Mouse (Mus musculus) lung, postnatal 14 days (tissue): ENCODE data around the gene Bmp10.
"Not testable (repeated sequence)": the region's sequence is repeated elsewhere in the genome, so short reads cannot be mapped to it uniquely, and the experiment has no call there.

Source experiments
- DNase-seq: peaks from one replicate; pipeline ENCODE4 v3.0.0; 2021

Bmp10 gene

DNA sequence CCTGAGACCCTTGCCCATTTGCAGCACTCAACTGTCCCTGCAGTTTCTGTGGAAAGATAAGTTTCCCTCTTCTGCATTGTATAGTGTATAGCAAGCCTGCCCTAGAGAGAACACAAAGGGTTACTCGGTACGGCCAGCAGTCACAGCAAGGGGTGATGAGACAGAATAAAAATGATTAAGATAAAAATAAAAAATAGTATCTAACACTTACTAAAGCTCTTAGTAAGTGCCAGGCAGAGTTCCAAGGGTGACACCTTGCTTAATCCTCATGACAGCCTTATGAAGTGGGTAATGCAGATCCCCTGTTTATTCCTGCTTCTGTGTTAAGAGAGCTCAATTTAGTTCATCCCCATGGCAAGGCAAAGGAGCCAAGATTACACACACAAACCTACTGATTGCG lies 20.7 kb downstream of the Bmp10 start:
- no peak for DNase-seq

- peak; percentile 72 for DNase-seq
These were observed 22.2 kb downstream of the Bmp10 start for GRCm38 (mm10) chr6:87451016-87451415.

DNA sequence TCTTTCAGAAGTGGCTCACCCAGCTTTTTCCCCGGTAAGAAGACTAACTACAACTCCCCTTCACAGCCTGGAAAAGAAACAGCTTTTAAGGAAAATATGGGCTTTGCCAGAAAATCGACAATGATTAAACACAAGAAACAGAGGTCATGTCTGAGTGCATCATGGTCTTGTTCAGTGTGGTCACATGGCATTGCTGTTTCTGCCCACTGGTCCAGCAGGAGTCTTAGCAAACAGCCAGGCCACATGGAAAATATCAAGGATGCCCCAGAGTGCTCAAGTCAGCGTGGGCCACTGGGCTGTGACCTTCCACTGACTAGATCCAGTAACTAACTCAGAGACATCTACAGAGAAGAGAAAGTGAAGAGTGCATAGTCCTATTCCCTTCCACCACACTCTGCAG lies 23.0 kb downstream of the Bmp10 start:
- DNase-seq, result no peak

GRCm38 (mm10) chr6:87455507-87455906 lies 26.7 kb downstream of the Bmp10 start:
- peak; percentile 22 for DNase-seq

DNA sequence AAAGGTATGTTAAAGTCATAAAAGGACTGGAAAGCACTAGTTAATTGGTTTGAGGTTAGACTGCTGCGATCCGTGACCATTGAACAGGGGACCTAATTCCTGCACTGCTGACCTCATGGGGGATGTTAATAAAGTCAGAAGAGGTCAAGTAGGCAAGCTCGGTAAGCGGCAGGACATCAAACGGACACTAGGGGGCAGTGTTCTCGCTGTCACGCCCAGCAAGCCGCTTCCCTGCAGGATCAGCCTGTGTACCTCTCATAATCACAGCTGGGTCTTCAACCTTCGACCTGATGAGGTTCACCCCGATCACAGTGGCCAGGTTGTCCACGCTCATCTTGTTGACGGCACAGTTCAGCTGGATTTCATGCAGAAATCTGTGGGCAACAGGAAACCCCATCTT lies 37.4 kb downstream of the Bmp10 start:
- DNase-seq, result peak; percentile 81

DNA sequence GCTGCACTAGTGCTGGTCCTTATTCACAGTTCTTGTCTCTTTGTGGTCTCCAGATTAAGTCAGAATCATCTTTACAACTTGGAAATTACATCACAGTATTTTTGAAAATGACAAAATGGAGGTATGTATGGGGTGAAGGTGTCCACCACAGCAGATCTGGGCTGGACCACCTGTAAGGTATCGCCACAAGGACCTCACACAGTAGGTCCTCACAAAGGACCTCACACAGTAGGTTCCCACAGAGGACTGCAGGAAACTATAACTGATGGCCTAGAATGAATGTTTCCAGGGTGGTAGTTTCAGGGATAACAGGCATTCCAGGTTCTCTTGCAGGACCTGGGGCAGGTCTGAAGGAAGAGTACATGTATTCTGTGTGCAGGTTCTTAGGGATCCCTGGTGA lies 38.6 kb downstream of the Bmp10 start:
- DNase-seq, result no peak

DNA sequence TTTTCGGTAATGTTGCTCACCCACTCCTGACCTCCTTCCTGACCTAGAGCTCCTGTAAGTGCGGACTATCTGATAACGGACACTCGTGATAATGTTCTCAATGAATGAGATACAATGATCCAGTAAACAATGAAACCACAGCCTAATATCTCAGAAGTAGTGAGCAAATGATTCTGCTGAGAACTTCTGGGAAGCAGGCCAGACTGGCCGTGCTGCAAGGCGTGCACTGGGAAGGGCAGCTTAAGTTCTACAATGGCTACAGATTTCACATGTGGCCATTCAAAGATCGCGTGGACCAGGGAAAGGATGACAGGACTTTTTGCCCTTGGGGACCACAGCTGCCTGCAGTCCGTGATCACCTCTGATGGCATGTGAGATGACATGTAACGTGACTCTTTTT lies 39.6 kb downstream of the Bmp10 start:
- peak; percentile 47 for DNase-seq

DNA sequence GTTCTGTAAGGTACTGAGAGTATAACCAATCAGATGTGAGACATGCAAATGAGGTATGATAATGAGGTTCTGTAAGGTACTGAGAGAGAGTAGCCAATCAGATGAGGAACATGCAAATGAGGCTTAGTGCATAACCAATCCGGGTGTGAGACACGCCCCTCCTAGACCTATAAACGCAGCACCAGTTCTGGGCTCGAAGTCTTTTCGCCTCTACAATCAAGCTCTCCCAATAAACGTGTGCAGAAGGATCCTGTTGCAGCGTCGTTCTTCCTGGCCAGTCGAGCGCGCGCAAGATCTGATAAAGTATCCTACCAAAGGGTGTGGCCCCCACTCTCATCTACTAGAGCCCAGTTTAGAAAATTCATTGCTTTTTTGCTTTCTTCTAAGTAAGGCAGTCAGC lies 41.3 kb downstream of the Bmp10 start:
- DNase-seq, result not testable (repeated sequence)

DNA sequence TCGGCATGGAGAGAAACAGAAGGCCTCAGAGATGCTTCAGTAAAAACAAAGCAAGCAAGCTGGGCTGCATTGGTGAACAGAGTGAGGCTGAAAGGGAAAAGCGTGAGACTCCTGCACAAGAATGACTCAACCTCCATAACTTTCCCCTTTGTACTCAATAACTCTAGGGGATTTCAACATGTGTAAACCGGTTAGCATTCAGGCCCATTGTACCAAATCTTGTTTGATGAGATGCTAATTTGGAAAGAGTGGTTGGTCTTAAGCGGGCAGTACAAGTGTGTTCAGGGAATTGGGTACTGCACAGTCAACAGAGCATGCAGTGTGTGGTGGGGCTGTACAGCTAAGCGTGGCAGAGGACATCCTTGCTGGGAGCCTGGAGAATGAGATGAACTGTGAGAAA lies 46.4 kb downstream of the Bmp10 start:
- DNase-seq, result no peak

- no peak for DNase-seq
These were observed 50.1 kb downstream of the Bmp10 start for GRCm38 (mm10) chr6:87478847-87479246.

DNA sequence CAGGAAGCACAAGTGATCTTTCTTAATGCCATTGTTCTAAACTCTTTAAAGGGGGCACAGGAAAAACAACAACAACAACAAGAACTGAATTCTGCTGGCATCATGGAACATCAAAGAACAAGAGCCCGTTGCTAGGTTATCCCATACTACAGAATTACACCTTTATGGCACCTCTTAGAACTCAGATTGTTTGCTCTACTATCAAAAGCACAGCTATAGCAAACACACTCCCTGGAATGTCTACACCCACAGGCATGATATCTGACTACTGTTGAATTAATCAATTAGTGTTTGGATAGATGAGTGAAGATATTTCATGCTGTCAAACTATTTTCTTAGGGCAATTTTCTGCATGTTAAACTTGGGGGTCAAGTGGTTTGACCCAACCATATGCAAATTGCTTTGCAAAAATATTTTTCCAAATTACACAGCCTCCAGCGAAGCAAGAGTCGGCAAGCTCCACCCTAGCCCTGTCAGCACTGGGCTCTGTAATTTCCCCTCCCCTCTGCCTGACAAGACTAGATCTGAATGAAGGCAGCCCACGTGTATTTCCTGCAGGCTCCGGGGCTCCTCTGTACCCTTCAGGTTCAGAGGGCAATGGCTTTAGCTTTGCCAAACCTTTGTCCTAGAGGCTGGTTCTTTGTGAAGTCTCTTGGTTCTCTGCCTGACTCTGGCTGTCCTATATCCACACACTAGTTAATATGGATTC lies 50.7 kb downstream of the Bmp10 start:
- no peak for DNase-seq

- no peak for DNase-seq
These were observed 54.6 kb downstream of the Bmp10 start for GRCm38 (mm10) chr6:87483224-87483899.

DNA sequence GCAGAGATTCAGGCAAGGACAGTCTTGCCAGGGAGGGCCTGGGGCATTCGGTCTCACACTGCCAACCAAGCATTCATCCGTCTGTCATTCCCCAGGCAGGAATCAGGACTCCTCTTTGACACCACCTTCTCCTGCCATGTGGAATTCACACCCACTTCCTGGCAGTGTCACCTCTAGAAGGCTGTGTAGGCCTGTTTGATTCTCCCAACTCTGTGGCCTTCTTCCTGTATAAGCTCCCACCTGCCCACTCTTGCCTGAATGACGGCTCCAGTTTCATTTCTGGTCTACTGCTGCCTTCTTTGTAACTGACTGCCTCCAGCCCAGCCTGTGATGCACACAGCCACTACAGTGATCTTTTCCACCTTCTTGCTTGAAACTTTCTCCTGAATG lies 55.1 kb downstream of the Bmp10 start:
- no peak for DNase-seq

- peak; percentile 40 for DNase-seq
These were observed 56.0 kb downstream of the Bmp10 start for GRCm38 (mm10) chr6:87484806-87485205.
